Mouse (Mus musculus): Measurements from ENCODE around the gene Prdm16.

DNA sequence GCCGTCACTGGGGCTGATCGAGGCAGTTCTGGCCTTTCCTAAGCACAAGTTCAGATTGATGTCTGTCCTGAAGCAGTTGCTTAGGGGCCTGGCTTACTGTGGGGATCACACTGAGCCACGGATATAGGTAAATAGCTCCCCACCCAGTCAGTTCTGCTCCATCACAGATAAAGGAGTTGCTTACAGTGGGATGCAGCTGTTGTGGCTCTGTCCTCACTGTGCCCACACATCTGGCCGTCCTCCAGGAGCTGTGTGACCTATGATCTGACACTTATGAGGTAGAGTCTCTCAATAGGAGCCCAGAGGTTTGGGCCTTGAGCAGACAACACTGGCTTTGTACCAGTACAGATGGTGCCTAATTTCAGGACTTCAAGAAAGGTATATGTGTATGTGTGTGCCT, 142.7 kb downstream of the Prdm16 start:
- TF ChIP-seq MAX (IDR thresholded peaks at IDR 0.05; ENCODE audit: low read length): no peak
- TF ChIP-seq BHLHE40 (IDR thresholded peaks at IDR 0.05; ENCODE audit: low read depth, low read length): no peak
- no peak for TF ChIP-seq IRF4 (IDR thresholded peaks at IDR 0.05; ENCODE audit: low read depth, low read length)
- no peak for TF ChIP-seq UBTF (IDR thresholded peaks at IDR 0.05; ENCODE audit: low read depth, low read length)
- no peak for TF ChIP-seq TBP (conservative IDR thresholded peaks at IDR 0.05; ENCODE audit: low read depth, low read length)
- no peak for TF ChIP-seq SIN3A (IDR thresholded peaks at IDR 0.05; ENCODE audit: low read length)
- TF ChIP-seq POLR2A (IDR thresholded peaks at IDR 0.05; ENCODE audit: low read depth, low read length): no peak
- TF ChIP-seq NELFE (IDR thresholded peaks at IDR 0.05; ENCODE audit: low read depth, low read length): no peak
